Mouse (Mus musculus) yolk sac, embryonic 10.5 days (tissue): ENCODE data around the gene Gm5538.

Experiments
- DNase-seq: peaks from one replicate; pipeline ENCODE4 v3.0.0-alpha.2; 2017; ENCODE audit warnings: low spot score

Gene Gm5538

GRCm38 (mm10) chr3:59729490-59729889 is at the start of gene Gm5538:
Gene Gm5538, plus strand, starts transcription at chr3:59729790.
- no peak for DNase-seq

DNA sequence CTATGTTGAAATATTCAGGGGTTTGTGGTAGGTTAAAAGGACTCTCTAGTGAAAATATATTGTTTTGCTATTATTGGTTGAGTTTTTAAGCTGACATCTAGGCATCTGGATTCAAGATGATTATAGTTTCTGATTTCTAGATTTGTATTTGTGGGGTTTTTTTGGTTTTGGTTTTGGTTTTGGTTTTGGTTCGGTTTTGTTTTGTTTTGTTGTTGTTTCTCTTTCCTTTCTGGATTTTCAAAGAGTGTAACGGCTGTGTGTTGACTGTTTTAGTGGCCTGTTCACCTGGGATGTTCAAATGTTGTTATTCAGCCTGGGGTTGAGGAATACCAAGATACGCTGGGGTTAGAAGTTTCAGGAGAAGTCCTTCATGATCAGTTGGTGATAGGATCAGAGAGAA is 32.2 kb upstream of the Gm5538 start:
- no peak for DNase-seq

DNA sequence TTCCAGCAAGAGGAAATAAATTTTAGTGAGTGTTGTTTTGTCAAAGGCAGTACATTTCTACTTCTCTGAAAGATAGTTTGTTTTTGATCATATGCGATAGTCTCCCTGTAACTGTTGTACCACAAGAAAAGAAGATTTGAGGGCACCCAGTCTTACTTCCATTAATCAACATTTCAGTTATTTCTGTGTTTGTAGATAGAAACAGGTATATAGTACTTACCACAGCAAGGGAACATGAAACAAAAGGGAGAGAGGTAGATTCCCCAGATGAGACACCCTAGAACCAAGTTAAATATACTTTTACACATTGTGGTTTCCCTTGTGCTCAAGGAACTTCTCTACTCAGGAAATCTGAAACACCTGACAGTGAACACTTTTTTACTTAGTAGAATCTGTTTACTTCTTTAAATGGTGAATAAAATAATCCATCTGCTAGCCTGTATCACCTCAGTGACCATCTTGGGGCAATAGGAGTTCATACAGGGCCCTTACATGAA is 26.9 kb upstream of the Gm5538 start:
- no peak for DNase-seq

DNA sequence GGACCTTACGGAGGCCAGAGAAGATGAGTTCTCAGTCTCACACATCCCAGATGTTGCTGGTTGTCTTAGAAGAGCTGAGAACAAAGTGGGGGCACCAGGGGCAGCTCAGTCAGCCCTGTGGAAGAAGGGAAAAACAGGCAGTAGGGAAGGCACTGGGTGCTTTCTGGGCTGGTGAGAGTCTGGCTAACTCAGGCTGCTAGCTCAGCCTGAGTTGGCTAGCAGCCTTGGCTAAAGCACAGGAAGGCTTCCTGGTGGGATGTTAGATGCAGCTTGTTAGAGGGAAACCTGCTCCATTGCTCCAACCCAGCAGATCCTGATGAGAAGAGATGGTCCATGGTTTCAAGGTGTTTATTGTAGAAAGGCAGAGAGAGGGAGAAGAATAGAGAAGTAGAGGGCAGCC is 10.3 kb downstream of the Gm5538 start:
- DNase-seq, result no peak

DNA sequence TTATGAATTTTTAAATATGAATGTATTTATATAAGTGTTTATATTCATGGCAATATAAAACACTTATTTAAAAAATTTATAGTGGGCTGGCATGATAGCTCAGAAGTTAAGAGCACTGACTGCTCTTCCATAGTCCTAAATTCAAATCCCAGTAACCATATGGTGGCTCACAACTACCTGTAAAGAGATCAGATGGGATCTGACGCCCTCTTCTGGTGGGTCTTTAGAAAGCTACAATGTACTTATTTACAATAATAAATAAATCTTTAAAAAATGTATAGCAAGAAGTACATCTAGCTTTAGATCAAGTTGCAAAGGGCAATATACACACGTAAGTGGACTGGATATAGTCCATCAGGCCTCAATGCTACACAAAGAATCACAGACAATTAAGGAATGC is 14.6 kb downstream of the Gm5538 start:
- no peak for DNase-seq
